Mouse (Mus musculus): ENCODE measurements around the gene Rcc1.
A peak's percentile ranks its signal among the peaks of the same experiment; 100 is the strongest.

Gene Rcc1

DNA sequence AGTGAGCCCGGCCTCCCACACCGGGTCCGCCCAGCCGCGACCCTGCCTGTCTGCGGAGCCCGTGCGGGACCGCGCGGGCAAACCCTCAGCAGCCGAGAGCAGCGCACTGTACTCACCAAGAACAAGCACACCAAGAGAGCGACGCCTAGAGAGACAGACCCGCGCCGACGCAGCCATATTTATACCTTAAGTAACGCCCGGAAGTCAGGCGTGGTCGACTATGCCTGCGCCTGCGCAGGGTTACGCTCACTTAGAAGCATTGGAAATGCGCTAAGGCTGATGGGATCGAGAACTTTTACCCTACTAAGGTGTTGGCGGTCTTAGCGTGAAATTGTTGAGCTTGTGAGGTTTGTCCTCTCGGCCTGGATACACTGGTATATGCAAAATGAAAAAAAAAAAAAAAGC is at the start of gene Rcc1:
TSS of gene Rcc1 (minus strand) at position 125 of the 405 bp plus-strand sequence.
- peak; percentile 86 for DNase-seq (ENCODE audit: low spot score)

DNA sequence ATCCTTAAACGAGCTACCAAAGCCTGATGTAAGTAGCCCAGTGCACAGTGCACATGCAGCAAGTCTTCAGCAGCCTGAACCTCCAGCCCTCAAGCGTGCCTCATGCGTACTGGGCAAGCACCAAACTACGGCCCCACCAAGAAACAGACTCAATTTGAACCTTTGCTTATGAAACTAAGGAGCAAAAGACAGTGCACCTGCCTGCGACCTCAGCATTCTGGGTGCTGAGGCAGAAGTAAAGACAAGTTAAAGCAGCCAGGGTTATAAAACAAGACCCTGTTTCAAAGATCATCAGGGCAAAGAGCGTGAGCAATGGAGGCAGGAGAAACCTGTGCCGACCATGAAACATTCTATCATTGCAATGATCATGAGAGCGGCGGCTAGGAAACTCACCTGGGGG is 47.6 kb upstream of the Rcc1 start:
- no peak for DNase-seq (ENCODE audit: low spot score)

DNA sequence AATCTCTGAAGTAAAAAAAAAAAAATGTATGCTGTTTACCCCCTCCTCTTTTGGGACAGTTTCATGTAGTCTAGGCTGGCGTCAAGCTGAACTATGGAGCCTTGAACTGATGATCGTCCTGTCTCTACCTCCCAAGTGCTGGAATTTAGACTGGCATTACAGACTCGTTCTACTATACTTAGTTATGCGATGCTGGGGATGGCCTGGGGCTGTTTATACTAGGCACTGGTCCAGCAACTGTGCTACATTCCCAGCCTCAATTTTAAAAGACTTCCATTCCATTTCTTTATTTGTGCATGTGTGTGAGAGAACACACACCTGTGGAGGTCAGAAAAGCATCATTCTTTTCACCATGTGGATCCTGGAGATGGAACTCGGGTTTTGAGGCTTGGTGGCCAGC is 45.5 kb upstream of the Rcc1 start:
- no peak for DNase-seq (ENCODE audit: low spot score)

GRCm38 (mm10) chr4:132398045-132398774 is 44.8 kb upstream of the Rcc1 start:
- DNase-seq (ENCODE audit: low spot score) = peak; percentile 67

- no peak for DNase-seq (ENCODE audit: low spot score)
Observed at GRCm38 (mm10) chr4:132397120-132397519, 43.7 kb upstream of the Rcc1 start.

GRCm38 (mm10) chr4:132396251-132396650 is 42.8 kb upstream of the Rcc1 start:
- DNase-seq (ENCODE audit: low spot score) = no peak

DNA sequence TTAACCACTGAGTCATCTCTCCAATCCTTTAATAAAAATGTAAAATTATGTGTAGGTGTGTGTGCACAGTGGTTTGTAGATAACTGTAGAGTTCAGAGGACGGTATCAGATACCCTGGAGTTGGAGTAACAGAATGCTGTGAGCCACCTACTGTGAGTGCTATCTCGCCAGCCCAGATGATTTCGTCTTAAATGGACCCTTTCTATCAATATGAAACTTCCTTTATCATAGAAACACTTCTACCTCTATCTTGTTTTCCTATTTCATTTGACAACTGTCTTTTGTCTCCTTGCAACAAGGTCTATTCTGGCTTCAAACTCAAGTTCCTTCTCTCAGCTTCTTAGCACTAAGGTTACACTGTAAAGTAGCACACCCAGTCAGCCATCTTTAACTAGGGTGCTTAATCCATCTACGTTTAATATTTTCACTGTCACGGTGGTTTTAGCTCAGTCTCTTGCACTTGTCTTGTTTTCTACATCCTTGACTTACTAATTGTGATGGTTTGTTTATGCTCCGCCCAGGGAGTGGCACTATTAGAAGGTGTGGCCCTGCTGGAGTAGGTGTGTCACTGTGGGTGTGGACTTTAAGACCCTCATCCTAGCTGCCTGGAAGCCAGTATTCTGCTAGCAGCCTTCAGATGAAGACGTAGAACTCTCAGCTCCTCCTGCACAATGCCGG is 37.8 kb upstream of the Rcc1 start:
- DNase-seq (ENCODE audit: low spot score) = no peak

DNA sequence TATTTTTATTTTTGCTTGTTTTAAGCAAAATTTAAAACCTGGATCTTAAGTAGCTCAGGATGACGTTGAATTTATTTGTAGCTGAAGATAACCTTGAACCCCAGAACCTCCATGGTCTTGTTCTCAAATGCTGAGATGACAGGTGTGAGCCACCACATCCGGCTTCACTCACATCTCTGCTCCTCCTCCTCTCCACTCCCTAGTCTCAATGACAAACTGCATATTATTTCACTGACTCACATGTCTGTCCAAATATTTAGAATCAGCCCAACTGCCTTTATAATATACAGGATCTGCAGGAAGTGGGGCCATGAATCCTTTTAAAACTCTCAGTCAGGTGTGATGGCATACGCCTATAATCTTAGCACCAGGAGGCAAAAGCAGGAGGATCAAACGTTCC is 35.9 kb upstream of the Rcc1 start:
- DNase-seq (ENCODE audit: low spot score) = no peak

GRCm38 (mm10) chr4:132387617-132388016 is 34.2 kb upstream of the Rcc1 start:
- DNase-seq (ENCODE audit: low spot score) = no peak

DNA sequence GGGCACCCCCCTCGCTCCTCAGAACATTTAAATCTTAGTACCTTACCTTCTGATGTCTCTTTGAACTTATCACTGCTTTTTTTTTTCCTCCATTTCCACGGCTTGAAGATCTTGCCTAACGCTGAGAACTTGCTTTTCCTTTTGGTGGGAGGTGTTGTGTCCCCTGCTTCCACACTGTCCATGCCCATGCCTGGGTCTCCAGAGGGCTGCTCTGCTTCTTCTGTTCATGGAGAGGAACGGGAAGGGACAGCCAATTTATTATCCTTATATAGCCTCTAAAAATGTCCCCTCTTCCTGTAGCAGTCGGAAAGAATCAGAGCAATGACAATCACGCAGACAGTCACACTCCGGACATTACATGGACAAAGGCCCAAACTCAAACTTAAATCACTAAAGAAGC is 33.4 kb upstream of the Rcc1 start:
- DNase-seq (ENCODE audit: low spot score) = no peak

DNA sequence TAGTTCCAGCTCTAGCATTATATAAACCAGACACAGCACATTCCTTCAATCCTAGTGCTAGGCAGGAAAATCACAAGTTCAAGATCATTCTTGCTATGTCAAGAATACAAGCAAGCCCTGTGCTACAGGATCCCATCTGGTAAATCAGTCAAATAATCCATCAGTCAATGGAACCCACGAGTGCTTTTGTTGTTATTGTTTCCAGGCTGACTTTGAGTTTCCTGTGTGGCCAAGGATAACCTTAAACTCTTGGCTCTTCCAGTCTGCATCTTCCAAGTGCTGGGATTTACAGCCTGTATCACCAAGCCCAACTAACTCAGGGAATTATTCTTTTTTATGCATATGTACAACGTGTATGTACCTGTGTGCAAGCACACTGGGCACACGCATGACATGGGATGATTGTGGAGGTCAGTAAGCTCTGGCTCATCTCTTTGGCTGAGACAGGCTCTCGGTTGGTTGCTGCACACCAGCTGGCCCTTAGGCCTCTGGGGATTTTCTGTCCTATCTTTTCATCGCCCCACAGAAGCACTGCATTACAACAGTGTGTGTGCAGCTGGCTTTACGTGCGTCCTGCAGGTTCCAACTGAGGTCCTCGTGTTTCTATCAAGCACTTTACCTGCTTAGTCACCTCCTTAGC is 32.5 kb upstream of the Rcc1 start:
- DNase-seq (ENCODE audit: low spot score) = no peak

DNA sequence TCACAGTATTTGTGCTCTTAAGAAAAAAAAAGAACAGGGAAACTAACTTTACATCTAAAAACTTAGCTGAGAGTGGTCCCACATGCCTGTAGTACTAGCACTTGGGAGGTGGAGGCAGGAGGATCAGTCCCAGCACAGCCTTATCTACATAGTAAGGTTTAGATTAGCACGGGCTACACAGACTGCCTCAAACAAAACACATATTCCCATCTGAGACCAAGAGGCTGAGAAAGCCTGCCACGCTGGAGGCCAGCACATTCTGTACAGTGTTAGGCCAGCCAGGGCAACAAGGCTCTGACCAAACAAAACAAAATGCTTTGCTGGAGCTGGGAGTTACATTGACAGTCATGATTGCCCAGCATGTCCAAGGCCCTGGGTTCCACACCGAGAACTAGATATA is 30.1 kb upstream of the Rcc1 start:
- DNase-seq (ENCODE audit: low spot score) = no peak

DNA sequence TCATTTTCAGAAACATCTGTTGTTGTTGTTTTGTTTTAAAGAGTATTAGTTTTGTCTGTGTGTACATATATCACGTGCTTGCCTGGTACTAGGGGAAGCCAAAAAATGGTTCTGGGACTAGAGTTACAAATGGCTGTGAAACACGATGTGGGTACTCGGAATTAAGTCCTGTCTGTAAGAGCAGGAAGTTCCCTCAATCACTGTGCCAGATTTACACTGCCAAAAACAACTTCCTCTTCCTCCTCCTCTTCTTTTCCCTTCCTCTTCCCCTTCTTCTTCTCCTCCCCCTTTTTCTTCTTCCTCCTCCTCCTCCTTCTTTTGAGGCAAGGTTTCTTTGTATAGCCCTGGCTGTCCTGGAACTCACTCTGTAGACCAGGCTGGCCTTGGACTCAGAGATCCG is 28.9 kb upstream of the Rcc1 start:
- DNase-seq (ENCODE audit: low spot score) = no peak

DNA sequence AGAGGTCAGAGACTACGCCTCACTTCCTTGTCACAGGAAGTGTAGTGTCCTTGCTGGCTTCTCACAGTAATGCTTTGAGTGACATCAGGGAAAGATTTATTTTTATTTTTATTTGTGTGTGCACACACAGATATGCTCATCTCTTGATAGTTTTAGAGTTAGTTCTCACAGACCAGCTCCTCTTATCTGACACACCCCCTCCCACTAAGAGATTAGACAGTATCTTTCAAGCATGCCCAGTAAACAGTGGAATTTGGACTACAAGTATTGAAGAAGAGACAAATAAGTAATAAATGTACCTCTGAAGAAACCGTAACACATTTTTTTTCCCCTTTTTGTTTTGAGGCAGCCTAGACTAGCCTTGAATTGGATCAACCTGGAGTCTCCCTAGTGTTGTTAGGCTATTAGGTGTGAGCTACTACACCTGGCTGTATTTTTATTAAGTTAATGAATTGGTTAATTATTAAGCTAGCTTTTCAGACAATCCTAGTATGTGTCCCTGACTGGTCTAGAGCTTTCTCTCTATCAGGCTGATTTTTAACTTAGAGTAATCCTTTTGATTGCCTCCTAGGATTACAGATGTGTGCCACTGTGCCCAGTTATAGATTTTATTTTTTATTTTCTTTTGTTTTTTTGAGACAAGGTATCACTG is 27.7 kb upstream of the Rcc1 start:
- no peak for DNase-seq (ENCODE audit: low spot score)

DNA sequence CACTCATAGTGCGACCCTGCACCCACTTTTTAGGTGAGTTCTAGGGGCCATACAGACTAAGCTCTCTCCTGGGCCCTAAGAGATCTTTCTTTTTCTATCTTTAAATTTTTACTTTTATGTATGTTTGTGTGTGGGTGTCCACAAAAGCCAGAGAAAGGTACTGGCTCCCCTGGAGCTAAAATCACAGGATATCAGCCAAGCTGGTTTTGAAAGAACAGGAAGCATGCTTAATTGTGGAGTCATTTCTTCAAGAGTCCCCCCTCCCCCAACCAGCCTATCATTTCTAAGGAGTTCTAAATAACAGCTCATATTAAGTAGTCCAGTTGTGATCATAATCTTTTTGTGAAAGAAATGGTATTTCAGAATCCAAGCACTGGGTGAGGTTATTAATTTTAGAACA is 20.4 kb upstream of the Rcc1 start:
- no peak for DNase-seq (ENCODE audit: low spot score)

GRCm38 (mm10) chr4:132369953-132370750 is 16.7 kb upstream of the Rcc1 start:
- DNase-seq (ENCODE audit: low spot score) = no peak

DNA sequence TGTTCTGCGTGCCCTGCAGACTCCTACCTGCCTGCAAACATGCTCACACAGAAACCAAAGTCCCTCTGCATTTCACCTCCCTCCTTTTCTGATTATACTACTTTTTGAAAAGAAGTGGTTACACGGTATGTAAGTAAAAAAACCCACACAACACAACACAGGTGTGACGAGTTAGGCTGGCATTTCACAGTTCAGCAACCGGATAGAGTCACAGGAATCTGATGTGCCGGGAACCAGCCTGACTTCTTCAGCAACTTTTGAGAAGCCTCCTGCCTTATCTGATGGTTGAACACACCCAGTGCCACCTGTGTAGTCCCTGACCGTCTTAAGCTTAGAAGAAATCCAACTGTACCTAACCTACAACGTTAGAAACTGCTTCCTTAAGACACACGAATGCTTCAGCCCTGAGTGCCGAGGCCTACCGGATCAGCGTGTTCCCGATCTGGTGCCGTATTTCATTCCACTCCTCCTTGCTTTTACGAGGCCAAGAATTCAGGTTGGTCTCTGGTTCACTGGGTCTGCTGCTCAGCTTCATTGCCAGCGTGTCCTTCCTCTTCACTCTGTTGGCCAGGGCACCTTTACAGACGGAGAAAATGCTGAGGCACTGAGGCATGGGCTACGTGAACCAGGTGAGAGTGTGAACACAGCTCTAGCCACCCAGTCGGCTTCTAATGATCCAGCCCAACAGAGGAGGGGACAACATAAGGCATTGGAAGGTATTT is 14.2 kb upstream of the Rcc1 start:
- DNase-seq (ENCODE audit: low spot score) = no peak

DNA sequence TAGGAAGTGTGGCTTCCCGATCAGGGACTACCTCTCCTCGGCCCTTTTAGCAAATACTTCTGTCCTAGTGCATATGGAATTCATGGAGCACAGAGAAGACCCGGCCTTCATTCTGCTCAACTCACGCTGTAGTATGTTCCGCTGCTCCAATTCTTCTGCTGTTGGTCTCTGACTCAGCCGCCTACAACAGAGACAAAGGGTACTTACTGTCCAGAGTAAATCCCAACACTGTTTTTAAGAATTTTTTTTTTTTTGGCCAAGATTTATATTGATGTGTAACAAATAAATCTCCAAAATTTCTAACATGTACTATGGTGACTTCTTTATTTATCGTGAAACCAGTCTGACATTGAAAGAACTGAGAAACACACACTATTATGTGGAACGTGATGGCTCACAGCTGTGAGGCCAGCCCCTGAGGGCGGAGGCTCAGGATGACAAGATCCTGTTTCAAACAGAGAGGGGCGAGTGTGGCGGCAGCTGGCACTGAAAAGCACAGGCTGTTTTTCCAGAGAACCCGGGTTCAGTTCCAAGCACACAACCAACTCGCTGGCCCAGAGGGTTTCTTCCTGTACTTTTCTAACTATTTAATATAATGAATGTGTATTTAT is 12.2 kb upstream of the Rcc1 start:
- no peak for DNase-seq (ENCODE audit: low spot score)

- DNase-seq (ENCODE audit: low spot score) = no peak
Observed at GRCm38 (mm10) chr4:132363487-132363886, 10.1 kb upstream of the Rcc1 start.

GRCm38 (mm10) chr4:132359510-132359909 is 6.1 kb upstream of the Rcc1 start:
- no peak for DNase-seq (ENCODE audit: low spot score)

DNA sequence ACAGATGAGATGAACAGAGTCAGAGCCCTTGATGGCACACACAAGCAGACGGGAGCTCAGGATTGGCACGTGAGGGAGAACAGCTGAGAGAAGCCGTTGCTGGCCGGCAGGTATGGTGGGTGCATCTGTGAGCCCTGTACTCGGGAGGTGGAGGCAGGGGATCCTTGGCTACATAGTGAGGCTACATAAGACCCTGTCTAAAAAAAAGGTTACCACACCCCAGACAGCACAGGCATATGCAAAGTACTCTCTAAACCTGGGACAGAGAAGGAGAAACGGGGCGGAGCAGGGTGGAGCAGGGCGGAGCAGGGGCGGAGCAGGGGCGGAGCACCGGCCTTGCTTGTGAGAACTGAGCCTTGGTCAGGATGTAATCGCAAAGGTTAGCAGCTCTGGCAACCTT is 2.8 kb upstream of the Rcc1 start:
- DNase-seq (ENCODE audit: low spot score) = no peak

Measured in ovary, adult 18-20 months (tissue).